Mouse (Mus musculus): Measurements from ENCODE around the gene Gstt1.

DNA sequence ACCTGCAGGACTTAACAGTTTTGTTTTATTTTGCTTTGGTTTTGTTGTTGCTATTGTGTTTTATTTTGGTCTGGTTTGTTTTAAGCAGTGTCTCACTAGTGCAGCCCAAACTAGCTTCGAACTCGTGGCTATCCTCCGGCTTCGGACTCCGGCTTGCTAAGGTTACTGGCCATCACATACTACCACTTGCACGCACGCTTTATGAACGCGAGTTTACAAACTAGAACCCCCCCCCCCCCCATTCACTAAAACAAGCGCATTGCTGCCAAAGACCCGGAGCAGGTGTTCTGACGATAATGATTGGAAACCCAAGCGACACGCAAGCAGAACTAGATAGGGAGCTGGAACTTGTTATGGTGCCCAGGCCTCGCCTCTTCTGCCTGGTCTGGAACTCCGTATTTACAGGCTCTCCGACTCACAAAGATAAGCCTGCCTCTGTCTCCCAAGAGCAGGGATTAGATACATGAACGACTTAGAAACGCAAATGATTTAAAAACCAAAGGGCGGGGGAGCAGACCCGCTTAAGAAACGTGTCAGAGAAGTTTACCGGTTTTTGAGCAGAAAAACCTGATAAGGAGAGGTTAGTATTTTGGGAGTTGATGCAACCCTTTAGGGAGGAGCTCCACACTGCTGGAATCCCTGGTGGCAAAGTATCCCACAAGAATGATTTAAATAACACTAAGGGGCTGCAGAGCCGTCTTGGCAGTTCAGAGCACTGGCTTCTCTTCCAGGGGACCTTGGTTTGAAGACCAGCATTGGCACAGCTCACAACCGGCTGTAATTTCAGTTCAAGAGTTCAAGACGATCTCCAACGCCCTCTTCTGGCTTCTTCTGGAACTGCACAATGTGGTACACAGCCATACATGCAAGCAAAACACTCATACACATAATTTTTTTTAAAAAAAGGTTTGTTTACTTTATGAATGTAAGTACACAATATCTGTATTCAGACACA lies 33.6 kb downstream of the Gstt1 start:
- TF ChIP-seq CTCF (IDR thresholded peaks at IDR 0.05; ENCODE audit: borderline replicate concordance, extremely low read depth, insufficient read depth, insufficient read length), result peak; percentile 70
- no peak for TF ChIP-seq POLR2A (IDR thresholded peaks at IDR 0.05; ENCODE audit: borderline replicate concordance, extremely low read depth, insufficient read depth, insufficient read length, poor library complexity, severe bottlenecking)

All from brain, embryonic 14.5 days (tissue).